Mouse (Mus musculus) erythroblast, embryonic 14.5 days (primary cell): ENCODE data around the gene Hip1.

Experiments used
- GATA1 ChIP-seq: IDR thresholded peaks from 2 replicates; pipeline ENCODE4 v1.6.1; 2012; ENCODE audit warnings: low read length, inconsistent platforms, mixed read lengths
- TAL1 ChIP-seq: IDR thresholded peaks from 3 replicates; pipeline ENCODE4 v1.6.1; 2012; ENCODE audit warnings: low read length, inconsistent platforms, mixed read lengths

DNA sequence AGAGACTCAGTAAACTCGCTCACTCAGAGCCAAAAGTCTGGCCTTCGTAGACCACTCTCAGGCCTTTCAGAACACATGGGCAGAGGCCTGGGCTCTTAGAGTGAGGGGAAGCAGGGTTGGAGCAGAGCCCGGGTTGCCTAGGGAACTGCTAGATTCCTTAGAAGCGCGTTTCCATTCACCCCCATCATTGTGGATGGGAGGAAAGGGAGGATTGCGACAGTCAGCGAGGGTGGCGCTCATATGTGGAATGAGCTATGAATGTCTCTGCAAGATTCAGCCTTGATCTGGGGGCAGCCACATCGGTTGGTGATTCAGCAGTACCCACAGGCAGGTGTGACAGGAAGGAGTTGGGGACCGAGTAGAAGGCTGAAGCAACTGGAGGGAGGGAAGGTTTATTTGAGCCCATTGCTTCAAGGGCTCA, 34.4 kb upstream of the Hip1 start:
- TF ChIP-seq GATA1 (no peak), TAL1 (no peak)
